Mouse (Mus musculus): Measurements from ENCODE around the gene Pde9a.

DNA sequence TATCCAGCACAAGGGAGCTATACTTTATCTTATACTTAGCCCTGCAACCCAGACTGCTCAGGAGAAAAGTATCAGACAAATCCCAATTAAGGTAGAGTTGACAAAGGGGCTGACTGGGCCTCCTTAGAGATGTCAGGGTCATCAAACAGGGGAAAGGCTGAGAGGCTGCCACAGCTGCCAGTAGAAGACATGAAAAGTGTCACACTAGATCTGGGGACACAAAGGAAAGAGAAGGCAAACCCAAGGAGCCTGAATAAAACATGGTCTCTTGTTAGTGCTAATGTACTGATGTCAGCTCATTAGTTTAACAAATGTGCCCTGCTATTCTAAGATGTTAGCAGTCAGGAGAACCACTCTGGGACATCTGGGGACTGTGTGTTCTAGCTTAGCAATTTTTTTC, 15.1 kb upstream of the Pde9a start:
- TF ChIP-seq EP300 (IDR thresholded peaks at IDR 0.05; ENCODE audit: low read depth) = no peak
- no peak for TF ChIP-seq CTCF (IDR thresholded peaks at IDR 0.05; ENCODE audit: low read depth)

All from heart, postnatal 0 days (tissue).